Mouse (Mus musculus): ENCODE data around the gene Gabarap. TPM values are rescaled to one million over a fixed set of nuclear protein-coding genes. Genes with fewer than 3 reads are reported as not detected.

The Gabarap gene
- total RNA-seq, 1 experiment, result 70.6 TPM

DNA sequence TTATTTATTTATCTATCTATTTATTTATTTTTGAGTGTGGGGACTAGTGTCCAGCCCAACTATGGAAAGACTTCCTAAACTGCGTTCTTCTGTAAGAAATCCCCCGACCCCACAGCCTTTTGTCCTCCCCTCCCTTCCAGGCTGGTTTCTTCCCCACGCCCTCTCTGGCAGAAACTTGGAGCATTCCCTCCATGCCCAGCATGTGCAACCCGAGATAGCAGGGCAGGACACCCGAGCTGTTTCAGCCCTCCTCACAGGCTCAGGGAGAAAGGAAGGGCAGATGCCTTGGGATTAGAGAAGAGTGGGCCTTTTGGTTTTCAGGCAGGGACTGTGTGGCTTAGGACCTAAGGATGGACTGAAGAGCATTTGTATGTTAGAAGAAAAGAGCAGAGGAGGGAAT lies 8.1 kb upstream of the Gabarap start:
- in situ Hi-C loops (cut with MboI; ENCODE audit: low sequenced_read_pairs in 2 of 2, unreplicated experiment in 2 of 2), result no loop called here
- H3K4me1 ChIP-seq (ENCODE audit: control insufficient read depth in 2 of 2, insufficient read depth in 2 of 2, low read length in 2 of 2, poor library complexity in 1 of 2), result peaks cover 0 to 2% of the 10 kb centered on the region in 2 experiments; a peak in 1 of 4 replicates
- no peak overlapping the region for H3K9ac ChIP-seq (ENCODE audit: insufficient read depth, low read depth, low read length, poor library complexity, severe bottlenecking)
- peaks cover 16% of the 10 kb centered on the region for H3K36me3 ChIP-seq (ENCODE audit: control insufficient read depth, insufficient read depth, low read length, poor library complexity, severe bottlenecking)
- H3K27ac ChIP-seq (ENCODE audit: insufficient read depth, low read depth, low read length, poor library complexity, severe bottlenecking), result no peak overlapping the region
- no peaks in the 10 kb centered on the region for H3K9me3 ChIP-seq (ENCODE audit: control insufficient read depth, insufficient read depth, low read depth, low read length)
- DNase-seq (ENCODE audit: low read depth, low spot score), result no peak
- TF ChIP-seq ZC3H11A (IDR thresholded peaks at IDR 0.05; ENCODE audit: borderline replicate concordance, low read depth, low read length) (no peak), CHD2 (IDR thresholded peaks at IDR 0.05; ENCODE audit: low read depth, low read length) (no peak), MAFK (IDR thresholded peaks at IDR 0.05; ENCODE audit: insufficient read depth, low read depth, low read length) (no peak), HCFC1 (IDR thresholded peaks at IDR 0.05; ENCODE audit: borderline replicate concordance, insufficient read depth, low read length) (no peak), ZNF384 (IDR thresholded peaks at IDR 0.05; ENCODE audit: low read depth, low read length) (no peak)
- H3K4me3 ChIP-seq (ENCODE audit: insufficient read depth in 1 of 2, low read depth in 1 of 2, low read length in 2 of 2, poor library complexity in 1 of 2, severe bottlenecking in 1 of 2), result no peak overlapping the region

DNA sequence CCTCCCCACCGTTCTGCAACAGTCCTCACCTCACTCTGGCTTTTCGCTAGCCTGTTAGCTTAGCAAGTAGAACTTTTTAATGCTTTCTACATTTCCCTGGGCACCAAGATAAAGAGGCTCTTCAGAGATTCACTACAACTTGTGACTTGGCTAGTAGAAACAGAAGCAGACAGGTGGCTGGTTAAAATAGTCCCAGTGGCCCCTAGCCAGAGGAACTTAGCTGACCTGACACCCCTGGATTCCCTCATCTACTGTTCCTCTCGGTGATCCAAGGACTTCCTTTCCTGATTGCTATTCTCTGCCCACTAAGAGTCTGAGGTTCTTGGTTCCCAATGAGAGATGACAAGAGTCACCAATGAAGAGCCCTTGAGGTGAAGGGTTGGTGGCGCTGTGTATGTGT lies 7.6 kb upstream of the Gabarap start:
- no peak for TF ChIP-seq MAFK (IDR thresholded peaks at IDR 0.05; ENCODE audit: insufficient read depth, low read depth, low read length)
- Histone ChIP-seq H3K36me3 (ENCODE audit: control insufficient read depth, insufficient read depth, low read length, poor library complexity, severe bottlenecking) (peaks cover 16% of the 10 kb centered on the region), H3K4me1 (ENCODE audit: control insufficient read depth in 2 of 2, insufficient read depth in 2 of 2, low read length in 2 of 2, poor library complexity in 1 of 2) (peaks cover 0 to 2% of the 10 kb centered on the region in 2 experiments; a peak in 1 of 4 replicates), H3K9ac (ENCODE audit: insufficient read depth, low read depth, low read length, poor library complexity, severe bottlenecking) (no peak overlapping the region), H3K4me3 (ENCODE audit: insufficient read depth in 1 of 2, low read depth in 1 of 2, low read length in 2 of 2, poor library complexity in 1 of 2, severe bottlenecking in 1 of 2) (no peak overlapping the region), H3K9me3 (ENCODE audit: control insufficient read depth, insufficient read depth, low read depth, low read length) (no peaks in the 10 kb centered on the region), H3K27ac (ENCODE audit: insufficient read depth, low read depth, low read length, poor library complexity, severe bottlenecking) (no peak overlapping the region)
- in situ Hi-C loops (cut with MboI; ENCODE audit: low sequenced_read_pairs in 2 of 2, unreplicated experiment in 2 of 2), result no loop called here
- no peak for DNase-seq (ENCODE audit: low read depth, low spot score)

DNA sequence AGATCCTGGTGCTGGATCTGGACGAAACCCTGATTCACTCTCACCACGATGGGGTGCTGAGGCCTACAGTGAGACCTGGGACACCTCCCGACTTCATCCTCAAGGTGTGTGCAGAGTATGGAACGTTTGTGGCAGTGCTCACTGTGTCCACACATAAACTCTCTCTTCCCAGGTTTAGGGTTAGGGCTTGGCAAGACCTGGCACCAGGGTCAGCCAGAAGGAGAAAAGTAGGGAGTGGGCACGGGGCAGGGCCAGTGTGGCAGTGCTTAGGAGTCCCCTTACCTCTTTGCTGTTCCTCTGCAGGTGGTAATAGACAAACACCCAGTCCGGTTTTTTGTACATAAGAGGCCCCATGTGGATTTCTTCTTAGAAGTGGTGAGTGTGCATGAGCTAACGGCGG lies 6.5 kb upstream of the Gabarap start:
- peaks cover 0 to 2% of the 10 kb centered on the region in 2 experiments; a peak in 1 of 4 replicates for H3K4me1 ChIP-seq (ENCODE audit: control insufficient read depth in 2 of 2, insufficient read depth in 2 of 2, low read length in 2 of 2, poor library complexity in 1 of 2)
- TF ChIP-seq ZNF384 (IDR thresholded peaks at IDR 0.05; ENCODE audit: low read depth, low read length) (no peak), ZC3H11A (IDR thresholded peaks at IDR 0.05; ENCODE audit: borderline replicate concordance, low read depth, low read length) (no peak), CHD2 (IDR thresholded peaks at IDR 0.05; ENCODE audit: low read depth, low read length) (no peak), MAFK (IDR thresholded peaks at IDR 0.05; ENCODE audit: insufficient read depth, low read depth, low read length) (no peak), HCFC1 (IDR thresholded peaks at IDR 0.05; ENCODE audit: borderline replicate concordance, insufficient read depth, low read length) (no peak)
- H3K27ac ChIP-seq (ENCODE audit: insufficient read depth, low read depth, low read length, poor library complexity, severe bottlenecking), result no peak overlapping the region
- H3K9ac ChIP-seq (ENCODE audit: insufficient read depth, low read depth, low read length, poor library complexity, severe bottlenecking), result no peak overlapping the region
- in situ Hi-C loops (cut with MboI; ENCODE audit: low sequenced_read_pairs in 2 of 2, unreplicated experiment in 2 of 2), result no loop called here
- peaks cover 16% of the 10 kb centered on the region for H3K36me3 ChIP-seq (ENCODE audit: control insufficient read depth, insufficient read depth, low read length, poor library complexity, severe bottlenecking)
- no peak for DNase-seq (ENCODE audit: low read depth, low spot score)
- no peak overlapping the region for H3K4me3 ChIP-seq (ENCODE audit: insufficient read depth in 1 of 2, low read depth in 1 of 2, low read length in 2 of 2, poor library complexity in 1 of 2, severe bottlenecking in 1 of 2)
- no peaks in the 10 kb centered on the region for H3K9me3 ChIP-seq (ENCODE audit: control insufficient read depth, insufficient read depth, low read depth, low read length)

DNA sequence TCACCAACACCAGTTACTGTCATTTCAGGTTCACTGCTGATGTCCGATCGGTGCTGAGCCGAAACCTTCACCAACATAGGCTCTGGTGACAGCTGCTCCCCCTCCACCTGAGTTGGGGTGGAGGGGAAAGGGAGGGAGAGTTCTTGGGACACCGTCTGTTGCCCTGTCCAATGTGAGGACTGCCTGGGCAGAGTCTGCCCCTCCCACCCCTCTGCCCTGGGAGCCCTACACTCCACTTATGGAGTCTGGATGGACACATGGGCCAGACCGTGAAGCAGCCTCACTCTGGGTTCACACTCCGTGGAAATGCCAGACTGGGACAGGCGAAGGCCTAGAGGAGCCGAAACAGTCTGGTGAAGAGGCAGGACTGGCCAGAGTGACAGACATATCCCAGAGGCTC lies 994 bp upstream of the Gabarap start:
- H3K27ac ChIP-seq (ENCODE audit: insufficient read depth, low read depth, low read length, poor library complexity, severe bottlenecking), result no peak overlapping the region
- H3K36me3 ChIP-seq (ENCODE audit: control insufficient read depth, insufficient read depth, low read length, poor library complexity, severe bottlenecking), result peaks cover 14% of the 10 kb centered on the region
- H3K4me1 ChIP-seq (ENCODE audit: control insufficient read depth in 2 of 2, insufficient read depth in 2 of 2, low read length in 2 of 2, poor library complexity in 1 of 2), result peaks cover 0 to 1% of the 10 kb centered on the region in 2 experiments; a peak in 1 of 4 replicates
- no peak overlapping the region for H3K4me3 ChIP-seq (ENCODE audit: insufficient read depth in 1 of 2, low read depth in 1 of 2, low read length in 2 of 2, poor library complexity in 1 of 2, severe bottlenecking in 1 of 2)
- in situ Hi-C loops (cut with MboI; ENCODE audit: low sequenced_read_pairs in 2 of 2, unreplicated experiment in 2 of 2), result no loop called here
- TF ChIP-seq MAFK (IDR thresholded peaks at IDR 0.05; ENCODE audit: insufficient read depth, low read depth, low read length), result no peak
- no peak for TF ChIP-seq ZNF384 (IDR thresholded peaks at IDR 0.05; ENCODE audit: low read depth, low read length)
- TF ChIP-seq HCFC1 (IDR thresholded peaks at IDR 0.05; ENCODE audit: borderline replicate concordance, insufficient read depth, low read length), result no peak
- TF ChIP-seq ZC3H11A (IDR thresholded peaks at IDR 0.05; ENCODE audit: borderline replicate concordance, low read depth, low read length), result no peak
- no peak for TF ChIP-seq CHD2 (IDR thresholded peaks at IDR 0.05; ENCODE audit: low read depth, low read length)
- no peak for DNase-seq (ENCODE audit: low read depth, low spot score)
- no peak overlapping the region for H3K9ac ChIP-seq (ENCODE audit: insufficient read depth, low read depth, low read length, poor library complexity, severe bottlenecking)
- H3K9me3 ChIP-seq (ENCODE audit: control insufficient read depth, insufficient read depth, low read depth, low read length), result no peaks in the 10 kb centered on the region

DNA sequence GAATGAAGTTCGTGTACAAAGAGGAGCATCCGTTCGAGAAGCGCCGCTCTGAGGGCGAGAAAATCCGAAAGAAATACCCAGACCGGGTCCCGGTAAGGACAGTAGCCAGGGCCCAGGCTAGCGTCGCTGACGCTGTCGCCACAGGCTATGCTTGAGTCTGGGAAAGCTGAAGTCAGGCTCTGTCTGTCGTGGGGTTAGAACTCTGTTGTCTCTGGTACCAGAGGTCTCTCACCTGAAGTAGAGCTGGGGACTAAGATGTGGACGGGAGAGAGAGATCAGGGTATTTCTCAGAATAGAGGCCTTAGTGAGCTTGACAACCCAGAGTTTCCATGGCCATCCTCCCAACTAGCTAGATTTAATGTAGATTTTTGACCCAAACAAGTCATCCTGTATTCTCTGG lies 768 bp downstream of the Gabarap start:
- Histone ChIP-seq H3K4me3 (ENCODE audit: insufficient read depth in 1 of 2, low read depth in 1 of 2, low read length in 2 of 2, poor library complexity in 1 of 2, severe bottlenecking in 1 of 2) (peak overlapping the region; percentile 61 to 85), H3K27ac (ENCODE audit: insufficient read depth, low read depth, low read length, poor library complexity, severe bottlenecking) (no peak overlapping the region; the same call in 1 of the 2 replicates), H3K9ac (ENCODE audit: insufficient read depth, low read depth, low read length, poor library complexity, severe bottlenecking) (peak overlapping the region; percentile 92), H3K9me3 (ENCODE audit: control insufficient read depth, insufficient read depth, low read depth, low read length) (no peaks in the 10 kb centered on the region), H3K36me3 (ENCODE audit: control insufficient read depth, insufficient read depth, low read length, poor library complexity, severe bottlenecking) (peaks cover 6% of the 10 kb centered on the region), H3K4me1 (ENCODE audit: control insufficient read depth in 2 of 2, insufficient read depth in 2 of 2, low read length in 2 of 2, poor library complexity in 1 of 2) (peaks cover 0 to 1% of the 10 kb centered on the region in 2 experiments; a peak in 1 of 4 replicates)
- in situ Hi-C loops (cut with MboI; ENCODE audit: low sequenced_read_pairs in 2 of 2, unreplicated experiment in 2 of 2), result no loop called here
- DNase-seq (ENCODE audit: low read depth, low spot score), result no peak
- TF ChIP-seq ZC3H11A (IDR thresholded peaks at IDR 0.05; ENCODE audit: borderline replicate concordance, low read depth, low read length) (no peak), MAFK (IDR thresholded peaks at IDR 0.05; ENCODE audit: insufficient read depth, low read depth, low read length) (no peak), ZNF384 (IDR thresholded peaks at IDR 0.05; ENCODE audit: low read depth, low read length) (no peak), HCFC1 (IDR thresholded peaks at IDR 0.05; ENCODE audit: borderline replicate concordance, insufficient read depth, low read length) (no peak), CHD2 (IDR thresholded peaks at IDR 0.05; ENCODE audit: low read depth, low read length) (no peak)
